Mouse (Mus musculus): ENCODE measurements around the gene Cd320.
"Not testable (repeated sequence)": the region's sequence is repeated elsewhere in the genome, so short reads cannot be mapped to it uniquely, and the experiment has no call there.

The Cd320 gene

GRCm38 (mm10) chr17:33842966-33843795 is at the start of gene Cd320:
Cd320 (plus strand) TSS chr17:33843091.
- peak; percentile 93 for DNase-seq

GRCm38 (mm10) chr17:33798306-33798705 is 44.6 kb upstream of the Cd320 start:
- peak in 1 of 2 experiments; percentile 54 for DNase-seq

DNA sequence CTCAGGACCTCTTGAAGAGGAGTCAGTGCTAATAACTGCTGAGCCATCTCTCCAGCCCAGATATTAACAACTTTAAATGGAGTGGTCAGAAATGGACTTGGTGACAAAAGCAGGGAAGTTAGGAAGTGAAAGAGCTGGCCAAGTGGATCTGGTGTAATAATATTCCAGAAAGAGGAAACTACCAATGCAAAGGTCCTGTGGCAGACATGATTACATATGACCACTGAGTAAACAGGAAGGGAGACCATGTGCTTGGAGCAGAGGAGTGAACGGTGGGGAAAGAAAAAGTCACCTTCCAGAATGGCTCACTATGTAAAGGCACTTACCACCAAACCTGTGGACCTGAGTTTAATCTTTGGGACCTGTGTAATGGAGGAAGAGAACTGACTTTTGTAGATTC is 43.6 kb upstream of the Cd320 start:
- no peak for DNase-seq

GRCm38 (mm10) chr17:33802221-33802620 is 40.7 kb upstream of the Cd320 start:
- DNase-seq = no peak

- no peak for DNase-seq
Observed at GRCm38 (mm10) chr17:33804205-33804604, 38.7 kb upstream of the Cd320 start.

DNA sequence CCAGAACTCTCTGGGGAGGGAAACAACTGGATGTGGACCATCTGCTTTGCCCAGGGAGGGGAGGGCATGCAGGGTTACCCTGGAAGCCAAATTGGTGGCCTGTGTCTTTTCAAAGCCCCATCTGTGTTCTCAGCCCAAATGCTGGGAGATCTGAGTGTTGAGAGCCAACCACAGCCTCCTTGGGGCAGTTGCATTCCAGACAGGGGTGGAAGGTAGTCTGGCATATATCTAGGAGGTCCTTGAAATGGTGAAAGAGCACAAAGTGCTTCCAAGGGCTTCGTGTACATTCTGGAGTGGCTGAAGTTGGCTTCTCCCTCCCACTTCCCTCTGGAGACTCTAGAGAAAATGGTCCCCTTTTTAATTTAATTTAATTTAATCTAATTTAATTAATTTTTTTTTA is 38.1 kb upstream of the Cd320 start:
- DNase-seq = no peak

DNA sequence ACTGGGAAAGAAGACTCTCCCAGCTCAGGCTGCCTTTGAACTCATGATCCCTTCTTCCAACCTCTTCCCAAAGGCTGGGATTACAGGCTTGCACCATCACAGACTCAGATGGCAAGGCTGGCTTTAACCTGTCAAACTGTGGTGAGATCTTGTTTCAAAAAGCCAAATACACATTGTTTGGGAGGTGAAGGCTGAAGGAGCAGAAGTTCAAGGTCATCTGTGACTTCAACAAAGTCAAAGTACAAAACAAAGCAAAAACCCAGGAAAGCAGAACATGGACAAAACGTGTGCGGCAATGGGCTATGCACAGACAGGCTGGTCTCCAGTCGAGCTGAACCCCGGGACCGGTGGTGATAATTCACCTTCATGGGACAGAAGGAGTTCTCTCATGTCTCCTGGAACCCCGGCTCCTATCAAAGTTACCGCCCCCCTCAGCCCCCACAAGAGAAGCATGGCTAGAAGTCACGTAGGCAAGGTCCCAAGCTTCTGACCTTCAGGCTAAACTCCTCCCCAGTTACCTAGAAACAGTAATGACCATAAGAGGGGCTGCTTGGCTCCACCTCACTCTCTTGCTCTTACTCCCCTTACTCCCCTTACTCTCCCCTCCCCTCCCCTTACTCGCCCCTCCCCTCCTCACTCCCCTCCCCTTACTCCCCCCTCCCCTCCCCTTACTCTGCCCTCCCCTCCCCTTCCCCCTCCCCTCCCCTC is 35.6 kb upstream of the Cd320 start:
- no peak for DNase-seq

GRCm38 (mm10) chr17:33808192-33808591 is 34.7 kb upstream of the Cd320 start:
- DNase-seq = no peak

DNA sequence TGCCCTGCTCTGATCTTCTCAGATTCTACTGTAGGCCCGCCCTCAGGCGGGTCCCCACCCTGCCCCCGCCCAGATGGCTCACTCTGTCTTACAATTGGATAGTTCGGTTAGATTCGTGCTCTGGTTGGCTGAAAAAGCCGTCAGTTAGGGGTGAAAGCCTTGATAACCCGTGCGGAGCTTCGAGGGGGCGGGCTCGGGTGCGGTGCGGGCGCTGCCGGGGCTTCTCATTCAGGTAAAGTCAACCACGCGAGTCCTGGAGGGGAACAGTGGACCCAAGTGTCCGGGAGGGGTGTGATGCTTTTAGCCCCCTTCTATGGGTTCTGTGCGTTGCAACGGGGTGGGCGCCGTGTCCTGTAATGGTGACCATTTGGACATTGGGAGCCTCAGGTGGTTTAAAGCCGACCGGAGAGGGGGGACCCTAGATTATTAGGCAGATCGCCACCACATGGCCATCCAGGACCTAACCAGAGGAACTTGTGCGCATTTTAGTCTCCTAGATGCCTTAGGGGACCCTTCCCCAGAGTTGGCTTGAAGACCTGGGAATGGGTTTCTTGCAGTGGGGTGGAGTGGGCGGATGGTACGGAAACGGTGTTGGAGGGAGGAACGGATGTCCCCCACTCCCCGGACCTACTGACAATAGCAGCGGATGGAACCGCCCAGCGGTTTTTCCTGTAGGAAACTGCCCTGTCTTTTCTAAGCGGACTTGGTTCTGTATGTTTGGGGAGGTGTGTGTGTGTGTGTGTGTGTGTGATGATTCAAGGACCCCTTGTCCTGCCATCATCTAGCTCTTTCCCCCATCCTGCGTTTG is 32.4 kb upstream of the Cd320 start, which contains the start of gene Kank3:
TSS of gene Kank3 (plus strand) at position 186 of the 808 bp plus-strand sequence.
- DNase-seq = peak; percentile 93

GRCm38 (mm10) chr17:33811142-33811516 is 31.8 kb upstream of the Cd320 start:
- no peak for DNase-seq

DNA sequence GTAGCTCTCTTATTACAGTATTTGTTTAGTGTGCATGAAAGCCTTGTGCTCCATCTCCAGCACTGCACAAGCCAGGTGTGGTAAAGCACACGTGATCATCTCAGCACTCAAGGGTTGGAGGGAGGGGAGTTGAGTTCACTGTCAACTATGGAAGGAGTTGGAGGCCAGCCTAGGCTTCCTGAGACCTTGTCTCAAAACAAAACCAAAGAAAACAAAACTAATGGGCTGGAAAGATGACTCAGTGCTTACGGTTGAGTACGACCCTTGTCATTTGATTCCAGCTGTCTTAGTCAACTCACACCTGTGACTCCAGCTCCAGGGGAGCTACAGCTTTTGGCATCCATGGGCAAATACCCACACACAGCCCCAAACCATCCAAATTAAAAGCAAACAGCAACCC is 30.4 kb upstream of the Cd320 start:
- no peak for DNase-seq

DNA sequence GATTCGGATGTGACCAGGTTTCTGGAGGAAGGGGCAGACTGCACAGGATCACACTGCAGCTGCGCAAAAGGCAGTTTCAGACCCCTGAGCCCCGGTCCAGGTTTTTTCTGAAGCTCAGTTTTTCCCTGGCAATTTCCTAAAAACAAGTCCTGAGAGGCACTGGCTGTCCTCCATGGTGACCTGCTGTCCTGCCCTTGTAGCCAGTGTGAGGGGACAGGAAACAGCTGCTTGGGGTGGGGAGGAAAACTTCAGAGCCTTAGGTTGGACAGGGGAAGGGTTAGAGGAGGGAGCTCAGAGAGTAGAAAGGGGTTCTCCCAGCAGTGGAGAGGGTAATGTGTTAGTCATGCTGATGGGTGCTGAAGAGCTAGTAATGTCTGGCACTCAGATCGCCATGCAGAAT is 29.9 kb upstream of the Cd320 start:
- peak; percentile 51 to 52 for DNase-seq

- DNase-seq = no peak
Observed at GRCm38 (mm10) chr17:33815399-33815798, 27.5 kb upstream of the Cd320 start.

- no peak for DNase-seq
Observed at GRCm38 (mm10) chr17:33816612-33817011, 26.3 kb upstream of the Cd320 start.

- peak; percentile 84 to 90 for DNase-seq
Observed at GRCm38 (mm10) chr17:33817184-33817968, 25.5 kb upstream of the Cd320 start.

DNA sequence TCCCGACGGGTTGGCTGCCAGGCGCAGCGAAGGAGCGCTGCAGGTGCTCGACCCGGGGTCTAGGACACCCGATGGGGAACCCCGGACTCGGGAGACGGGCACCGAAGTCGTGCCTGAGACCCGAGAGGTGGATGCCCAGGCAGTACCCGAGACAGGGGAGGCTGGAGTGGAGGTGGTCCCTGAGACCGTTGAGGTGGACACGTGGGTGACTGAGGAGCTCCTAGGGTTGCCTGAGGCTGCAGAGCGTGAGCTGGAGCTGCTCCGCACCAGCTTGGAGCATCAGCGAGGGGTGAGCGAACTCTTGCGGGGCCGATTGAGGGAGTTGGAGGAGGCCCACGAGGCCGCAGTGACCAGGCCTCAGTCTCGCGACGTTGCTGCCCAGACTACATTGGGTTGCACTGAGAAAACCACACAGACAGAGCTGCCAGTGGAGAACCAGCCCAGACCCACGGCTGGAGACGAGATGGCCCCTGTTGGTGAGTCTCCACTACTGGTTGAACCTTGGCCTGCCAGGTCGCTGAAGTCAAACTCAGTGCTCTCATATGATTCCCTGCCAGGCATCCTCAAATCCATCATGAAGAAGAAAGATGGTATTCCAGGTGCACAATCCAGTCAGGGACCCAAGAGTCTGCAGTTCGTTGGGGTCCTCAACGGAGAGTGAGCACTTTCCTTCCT is 24.8 kb upstream of the Cd320 start:
- no peak for DNase-seq

GRCm38 (mm10) chr17:33822436-33822959 is 20.4 kb upstream of the Cd320 start:
- DNase-seq = no peak

- DNase-seq = not testable (repeated sequence)
Observed at GRCm38 (mm10) chr17:33823171-33823570, 19.7 kb upstream of the Cd320 start.

- DNase-seq = peak; percentile 97 to 99
Observed at GRCm38 (mm10) chr17:33824084-33824996, 18.6 kb upstream of the Cd320 start, which contains the start of the genes Rps28 and Ndufa7. Rps28 (minus strand) TSS chr17:33824562. Ndufa7 (plus strand) TSS chr17:33824572.

- not testable (repeated sequence) for DNase-seq
Observed at GRCm38 (mm10) chr17:33824997-33825330, 17.9 kb upstream of the Cd320 start.
